Mouse (Mus musculus): ENCODE results near the gene Mapkapk3.

DNA sequence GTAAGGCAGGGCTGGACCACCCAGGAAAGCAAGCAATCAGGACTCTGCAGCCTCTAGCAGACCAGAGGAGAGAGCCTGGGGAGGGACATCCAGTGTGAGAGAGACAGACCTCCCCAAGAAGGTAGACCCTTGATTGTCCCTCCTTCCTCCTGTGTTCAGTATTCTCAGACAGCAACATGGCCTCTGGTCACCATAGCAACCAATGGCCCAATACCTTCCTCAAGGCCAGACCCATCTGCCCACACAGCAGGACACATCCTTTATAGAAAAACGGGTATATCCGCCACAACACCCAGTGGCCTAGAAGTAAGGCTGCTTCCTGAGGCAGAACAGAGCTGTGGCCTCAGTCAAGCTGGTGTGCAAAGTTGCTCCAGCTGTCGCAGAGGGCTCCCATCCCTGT is 34.1 kb downstream of the Mapkapk3 start:
- TF ChIP-seq POLR2A (IDR thresholded peaks at IDR 0.05; ENCODE audit: extremely low read depth, insufficient read depth, low read length) = no peak
- TF ChIP-seq CTCF (IDR thresholded peaks at IDR 0.05; ENCODE audit: extremely low read depth, insufficient read depth, low read length) = no peak

Data from cortical plate, adult 2 months (tissue).